Mouse (Mus musculus): ENCODE results near the gene St3gal5.
A peak's percentile ranks its signal among the peaks of the same experiment; 100 is the strongest.

Gene St3gal5

DNA sequence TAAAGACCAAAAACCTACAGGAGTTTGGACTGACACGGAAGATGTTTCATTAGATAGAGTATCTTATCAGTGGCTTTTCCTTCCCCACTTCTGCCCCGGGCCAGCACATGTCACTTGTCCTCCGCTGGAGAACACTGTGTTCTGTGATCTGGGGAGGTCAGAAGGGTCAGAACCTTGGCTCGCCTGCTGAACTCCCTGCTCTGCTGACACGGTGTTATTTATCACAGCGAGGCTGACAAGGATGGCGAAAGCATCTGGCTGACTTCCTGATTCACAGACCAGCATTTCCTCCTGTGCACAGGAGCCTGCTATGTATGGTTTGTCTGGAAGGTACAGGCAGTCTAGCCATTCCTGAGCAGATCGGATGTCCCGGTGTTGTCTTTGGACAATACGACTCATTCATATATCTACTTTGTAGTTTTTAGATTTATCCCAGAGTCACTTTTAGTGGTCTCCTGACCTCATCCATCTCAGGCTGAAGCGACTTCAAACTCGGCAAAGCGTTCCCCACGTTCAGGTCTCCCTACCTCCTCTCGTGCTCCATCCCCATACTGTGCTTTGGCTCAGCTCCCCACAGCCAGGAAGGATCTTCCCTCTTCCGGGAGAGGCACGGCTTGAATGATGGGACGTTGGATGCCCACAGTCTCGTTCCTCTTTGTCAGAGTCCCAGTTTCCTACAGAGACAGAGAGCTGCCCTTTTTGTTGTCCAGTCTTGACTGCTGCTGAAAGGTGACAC lies 64.9 kb downstream of the St3gal5 start:
- no peak for ATAC-seq (ENCODE audit: low TSS enrichment)

DNA sequence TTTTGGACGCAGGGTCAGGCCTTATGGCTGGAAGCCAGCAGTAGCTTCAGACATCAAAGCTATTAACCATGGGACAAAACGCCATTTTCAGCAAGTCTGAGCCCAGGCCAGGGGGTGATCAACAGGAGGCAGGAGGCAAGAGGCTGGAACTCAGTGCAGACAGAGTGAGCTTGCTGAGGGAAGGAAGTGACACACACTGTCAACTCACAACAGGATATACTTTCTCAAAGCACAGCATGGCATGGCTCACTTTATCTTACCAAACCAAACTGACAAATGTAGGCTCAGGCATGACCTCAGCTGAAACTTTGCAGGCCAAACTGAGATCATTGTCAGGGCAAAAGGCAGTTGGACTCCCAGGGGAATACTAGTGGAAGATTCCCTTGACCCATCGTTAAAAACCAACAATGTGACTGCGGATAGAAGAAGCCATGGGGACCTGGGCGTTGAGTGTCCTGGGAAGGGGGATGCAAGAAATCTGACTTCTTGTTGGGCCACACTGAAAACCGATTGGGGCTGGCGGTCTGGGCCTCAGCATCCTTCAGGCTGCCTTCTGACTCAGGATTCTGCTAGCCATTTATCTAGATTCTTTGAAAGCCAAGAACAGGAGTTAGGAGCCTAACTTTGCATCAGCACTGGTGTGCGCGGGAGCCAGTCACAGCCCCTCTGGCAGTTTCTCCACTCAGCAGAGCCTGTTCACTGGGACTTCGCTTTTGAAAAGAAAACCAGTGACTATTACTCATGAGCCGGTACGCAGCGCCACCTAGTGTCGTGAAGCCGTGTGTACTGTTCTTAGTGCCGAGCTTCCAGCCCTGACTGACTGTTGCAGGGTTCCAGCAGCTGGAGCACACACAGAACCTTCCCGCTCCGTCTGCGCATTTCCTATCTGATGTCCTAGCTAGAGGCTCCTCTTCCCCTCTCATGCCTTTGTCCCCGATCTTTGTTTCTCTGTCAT lies 67.2 kb downstream of the St3gal5 start:
- ATAC-seq (ENCODE audit: low TSS enrichment): peak; percentile 98

DNA sequence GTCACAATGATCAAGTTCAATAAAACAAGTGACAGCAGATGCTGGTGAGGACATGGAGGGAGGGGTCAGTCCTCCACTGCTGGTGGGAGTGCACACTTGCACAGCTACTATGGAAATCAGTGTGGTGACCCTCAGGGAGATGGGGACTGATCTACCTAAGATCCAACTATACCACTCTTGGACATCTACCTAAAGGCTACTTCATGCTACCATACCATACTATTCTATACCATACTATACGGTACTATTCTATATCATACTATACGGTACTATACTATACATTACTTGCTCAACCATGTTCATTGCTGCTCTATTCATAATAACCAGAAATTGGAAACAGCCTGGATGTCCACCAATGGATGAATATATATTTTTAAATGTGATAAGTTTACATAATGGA lies 68.5 kb downstream of the St3gal5 start:
- ATAC-seq (ENCODE audit: low TSS enrichment): no peak

DNA sequence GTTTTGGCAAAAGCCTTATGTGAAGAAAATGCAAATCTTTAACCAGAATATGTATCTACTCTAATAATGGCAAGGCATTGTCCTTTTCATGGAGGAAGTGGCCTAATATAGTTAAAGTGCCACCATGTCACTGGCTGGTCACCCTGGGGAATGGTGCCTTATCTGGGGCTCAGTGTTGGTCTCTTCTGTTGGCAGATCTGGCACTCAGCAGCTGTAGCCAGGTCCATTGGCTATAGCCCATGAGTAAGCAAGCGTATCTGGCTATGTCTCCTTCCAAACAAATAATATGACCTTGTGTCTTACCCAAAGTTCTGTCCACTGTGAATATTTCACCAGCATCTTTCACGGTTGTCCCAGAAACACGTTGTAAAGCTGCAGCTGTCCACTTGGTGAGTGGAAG lies 74.0 kb downstream of the St3gal5 start:
- no peak for ATAC-seq (ENCODE audit: low TSS enrichment)

DNA sequence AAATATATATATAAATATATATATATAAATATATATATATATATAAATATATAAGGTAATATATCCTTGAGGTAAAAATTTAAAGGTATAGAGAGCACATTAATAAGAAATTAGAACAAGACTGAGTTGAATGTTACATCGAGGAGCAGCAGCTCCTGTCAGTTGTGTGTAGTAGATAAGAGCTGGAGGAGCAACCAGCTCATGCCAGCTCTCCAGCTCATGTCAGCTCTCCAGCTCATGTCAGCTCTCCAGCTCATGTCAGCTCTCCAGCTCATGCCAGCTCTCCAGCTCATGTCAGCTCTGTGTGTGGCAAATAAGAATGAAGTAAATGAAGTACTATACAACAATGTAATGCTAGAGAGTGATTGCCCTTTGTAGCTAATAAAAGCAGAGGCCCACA lies 76.0 kb downstream of the St3gal5 start:
- no peak for ATAC-seq (ENCODE audit: low TSS enrichment)

DNA sequence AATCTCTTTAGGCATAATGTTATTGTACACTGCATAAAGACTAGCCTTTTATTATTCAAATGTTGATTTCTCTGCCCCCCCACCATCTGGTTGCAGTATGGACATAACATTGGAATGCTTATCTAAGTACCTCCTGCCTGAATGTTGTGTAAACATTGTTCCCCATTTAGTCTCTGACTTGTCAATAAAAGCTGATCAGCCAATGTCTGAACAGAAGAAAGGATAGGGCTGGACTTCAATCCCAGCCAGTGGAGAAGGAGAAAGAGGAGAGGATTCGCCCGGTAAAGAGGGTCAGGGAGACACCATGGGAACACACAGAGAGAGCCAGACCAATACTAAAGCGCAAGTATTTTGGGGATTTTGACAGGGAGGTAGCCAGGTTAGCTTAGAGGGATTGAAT lies 78.0 kb downstream of the St3gal5 start:
- ATAC-seq (ENCODE audit: low TSS enrichment): no peak

DNA sequence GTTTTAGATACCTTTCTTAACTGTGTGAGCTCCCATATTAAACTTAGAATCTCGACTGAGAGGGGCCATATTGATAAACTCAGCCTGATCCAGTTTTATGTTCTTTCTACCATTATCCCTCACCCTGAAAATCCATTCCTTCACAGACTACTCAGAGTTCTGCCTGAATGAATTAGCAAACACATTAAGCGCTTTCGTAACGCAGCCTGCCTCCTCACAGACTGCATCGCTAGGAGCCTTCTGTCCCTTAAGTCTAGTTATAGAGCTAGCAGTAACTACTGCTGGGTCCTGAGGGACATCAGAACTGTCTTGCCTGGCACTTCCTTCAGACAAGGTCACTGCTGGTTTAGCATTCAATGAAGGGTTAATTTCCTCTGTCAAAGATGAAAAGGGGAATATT lies 78.6 kb downstream of the St3gal5 start:
- ATAC-seq (ENCODE audit: low TSS enrichment): peak; percentile 88

DNA sequence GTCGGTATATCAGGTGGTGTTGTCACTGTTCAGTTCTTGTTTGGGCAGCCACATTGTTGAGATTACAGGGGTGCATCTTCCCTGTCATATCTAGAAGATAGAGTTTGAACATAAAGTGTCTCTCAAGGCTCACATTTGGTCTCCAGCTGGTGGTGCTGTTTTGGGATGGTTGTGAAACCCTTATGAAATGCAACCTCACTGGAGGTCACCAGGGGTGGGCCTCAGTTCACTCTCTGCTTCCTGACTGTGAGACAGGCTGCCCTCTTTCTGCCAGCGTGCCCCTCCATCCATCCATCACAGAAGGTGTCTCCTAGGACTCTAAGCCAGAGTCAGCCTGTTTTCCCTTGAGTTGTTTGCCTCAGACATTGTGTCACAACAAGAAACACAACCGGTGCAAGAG lies 80.0 kb downstream of the St3gal5 start:
- ATAC-seq (ENCODE audit: low TSS enrichment): no peak

DNA sequence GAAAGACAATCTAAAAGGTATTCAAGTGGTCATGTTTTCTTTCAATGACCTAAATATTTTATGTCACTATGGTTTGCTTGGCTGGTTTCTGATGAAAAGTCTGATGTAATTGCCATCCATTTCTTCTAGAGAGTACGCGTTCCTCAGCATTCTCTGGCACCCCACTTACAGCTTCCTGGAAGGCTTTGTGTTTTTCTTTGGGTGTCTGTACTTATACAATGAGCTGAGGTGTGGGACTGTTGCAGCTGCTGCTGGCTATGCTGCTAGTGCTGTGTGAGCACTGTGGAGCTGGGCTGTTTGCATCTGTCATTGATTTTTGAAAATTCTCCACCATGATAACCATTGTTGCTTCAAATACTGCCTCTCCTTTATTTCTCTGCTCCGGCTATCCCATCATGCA lies 81.6 kb downstream of the St3gal5 start:
- no peak for ATAC-seq (ENCODE audit: low TSS enrichment)

DNA sequence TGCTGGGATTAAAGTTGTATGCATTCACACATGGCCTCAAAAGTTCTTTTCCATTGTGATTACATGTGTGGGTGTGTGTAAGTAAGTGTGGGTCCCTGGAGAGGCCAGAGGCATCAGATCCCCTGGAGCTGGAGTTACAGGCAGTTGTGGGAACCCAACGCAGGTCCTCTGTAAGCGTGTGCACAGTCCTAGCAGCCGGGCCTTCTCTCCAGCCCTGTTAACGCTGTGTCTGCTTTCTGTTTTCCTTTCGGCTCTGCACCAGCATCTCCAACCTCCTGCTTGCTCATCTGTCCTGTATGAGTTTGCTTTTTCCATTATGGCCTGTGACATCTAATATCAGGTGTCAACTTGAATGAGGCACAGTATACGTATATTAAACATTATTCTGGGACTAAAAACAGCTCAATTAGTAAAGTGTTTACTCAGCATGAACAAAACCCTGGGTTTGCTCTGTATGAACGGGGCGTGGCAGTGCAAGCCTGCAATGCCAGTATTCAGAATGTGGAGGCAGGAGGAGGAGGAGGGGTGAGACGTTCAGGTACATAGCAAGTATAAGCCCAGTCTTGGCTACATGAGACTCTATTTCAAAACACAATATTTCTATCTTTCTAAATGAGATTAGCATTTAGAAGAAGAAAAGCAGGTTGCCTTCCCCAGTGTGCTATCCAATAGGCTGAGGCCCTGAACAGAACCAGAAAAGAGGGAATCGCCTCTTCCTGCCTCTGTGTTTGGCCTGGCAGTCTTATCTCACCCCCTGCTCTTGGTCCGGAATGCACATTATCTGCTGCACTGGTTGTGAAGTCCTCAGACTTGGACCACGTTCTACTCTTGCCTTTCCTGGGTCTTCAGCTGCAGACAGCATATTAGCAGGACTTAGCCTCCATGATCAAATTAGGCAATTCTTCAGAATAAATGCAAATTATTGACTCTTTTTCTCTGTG lies 82.4 kb downstream of the St3gal5 start:
- no peak for ATAC-seq (ENCODE audit: low TSS enrichment)

DNA sequence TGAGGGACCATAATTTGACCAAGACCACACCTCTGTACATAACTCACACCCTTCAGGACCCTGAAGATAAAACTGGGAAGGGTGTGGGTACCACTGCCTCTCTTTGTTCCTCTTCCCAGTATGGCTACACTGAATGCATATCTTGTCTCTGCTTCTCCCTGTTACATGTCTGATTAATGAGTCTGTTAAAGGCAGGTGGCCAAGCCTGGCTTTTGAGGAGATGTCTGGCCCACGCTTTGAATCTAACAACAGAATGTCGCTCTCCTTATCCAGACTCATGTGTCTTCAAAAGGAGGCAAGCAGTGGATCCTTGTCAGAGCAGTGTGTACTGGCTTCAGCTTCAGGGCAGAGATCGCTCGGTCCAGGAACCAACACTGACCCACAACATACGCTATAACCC lies 87.2 kb downstream of the St3gal5 start:
- ATAC-seq (ENCODE audit: low TSS enrichment): no peak

DNA sequence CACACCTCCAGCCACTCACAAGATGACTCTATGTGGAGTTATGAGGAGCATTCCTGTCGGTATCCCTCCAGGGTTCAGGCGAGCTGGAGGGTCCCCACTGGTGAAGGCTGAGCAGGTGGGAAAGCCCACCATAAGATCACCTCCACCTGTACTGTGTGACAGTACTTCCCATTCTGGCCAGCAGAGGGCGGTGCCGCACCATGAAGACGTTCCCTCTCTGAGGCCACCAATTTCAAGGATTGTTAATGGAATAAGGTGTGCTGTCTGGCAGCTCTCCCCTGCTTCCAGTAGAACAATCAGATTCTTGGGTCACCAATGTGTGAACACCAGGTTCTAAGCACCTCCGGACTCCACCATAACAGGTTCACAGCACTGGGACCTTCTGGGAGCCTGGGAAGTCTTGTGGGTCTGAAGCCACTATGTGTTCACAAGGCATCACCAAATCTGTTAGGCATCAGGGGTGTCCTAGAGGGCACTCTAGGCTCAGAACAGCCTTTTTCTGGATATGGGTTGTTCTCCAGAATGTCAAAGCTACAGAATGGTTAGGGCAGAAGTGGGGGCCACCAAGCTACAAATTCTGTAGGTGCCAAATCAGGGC lies 88.6 kb downstream of the St3gal5 start:
- ATAC-seq (ENCODE audit: low TSS enrichment): peak; percentile 76

DNA sequence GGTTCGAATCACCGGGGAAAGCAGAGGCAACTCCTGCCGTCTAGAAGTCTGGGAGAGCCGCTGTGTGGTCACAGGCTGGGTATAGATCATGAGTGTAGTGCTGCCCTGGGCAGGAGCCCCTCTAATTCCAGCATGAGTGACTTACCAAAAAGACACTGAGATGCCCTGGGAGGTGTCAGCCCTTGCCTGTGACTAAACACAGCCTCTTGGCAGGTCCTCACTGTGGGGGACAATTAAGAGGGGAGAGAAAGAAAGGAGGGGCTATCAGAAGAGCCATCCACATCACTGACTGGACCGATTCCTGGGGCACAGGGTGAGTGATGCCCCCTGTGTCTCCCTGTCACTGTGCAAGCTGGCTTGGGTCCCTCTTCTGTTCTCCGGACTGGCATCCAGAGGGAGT lies 89.4 kb downstream of the St3gal5 start:
- no peak for ATAC-seq (ENCODE audit: low TSS enrichment)

DNA sequence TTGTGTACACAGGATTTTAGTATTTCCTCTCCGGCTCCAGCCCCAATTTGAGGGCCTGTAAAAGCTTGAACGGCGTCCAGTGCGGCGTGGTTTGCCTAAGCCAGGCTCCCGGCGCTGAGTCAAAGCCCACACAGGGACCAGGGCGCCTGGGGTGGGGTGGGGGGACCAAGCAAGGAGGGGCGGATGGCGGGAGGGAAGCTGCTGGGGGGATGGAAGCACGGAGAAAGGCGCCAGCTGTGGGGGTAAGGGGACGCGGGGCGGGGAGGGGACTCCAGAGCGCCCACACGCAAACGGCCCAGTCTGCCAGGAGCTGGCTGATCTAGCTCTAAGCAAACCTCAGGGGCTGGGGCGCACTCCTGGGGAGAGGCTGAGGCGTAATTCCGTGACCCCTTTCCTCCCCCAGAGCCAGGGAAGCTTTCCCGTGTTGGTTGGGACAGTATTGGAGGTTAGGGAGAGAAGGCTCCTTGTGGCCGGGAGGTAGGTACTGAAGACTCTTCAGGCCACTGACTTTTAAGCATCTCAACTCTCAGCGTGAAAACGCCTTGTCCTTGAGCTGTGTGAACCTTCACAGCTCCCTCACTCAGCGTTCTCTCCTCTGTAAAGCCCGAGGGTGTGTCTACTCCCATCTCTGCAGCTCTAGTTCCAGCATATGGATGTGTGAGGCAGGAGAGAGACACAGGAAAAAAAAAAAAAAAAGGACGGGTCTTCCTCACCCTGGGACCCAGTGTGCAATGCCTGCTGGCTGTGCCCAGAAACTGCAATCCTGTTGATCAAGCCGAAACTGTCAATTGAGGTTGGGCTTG lies 91.9 kb downstream of the St3gal5 start:
- ATAC-seq (ENCODE audit: low TSS enrichment): no peak

DNA sequence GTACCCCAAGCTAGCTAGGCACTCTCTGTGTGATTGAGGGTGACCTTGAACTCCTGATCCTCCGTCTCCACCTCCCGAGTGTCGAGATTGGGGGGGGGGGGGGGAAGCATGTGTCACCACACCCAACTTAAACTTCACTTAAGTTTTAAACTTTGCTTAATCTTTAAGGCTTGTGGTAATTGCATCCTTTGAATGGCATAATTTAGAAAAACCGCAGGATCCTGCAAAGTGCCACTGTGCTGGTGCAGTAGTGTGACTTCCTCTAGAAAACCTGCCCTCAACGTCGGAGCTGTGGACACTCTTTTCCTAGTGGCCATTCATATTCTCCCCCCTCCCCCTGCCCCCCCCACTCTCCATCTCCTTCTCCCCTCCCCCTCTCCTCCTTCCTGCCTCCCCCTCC lies 92.7 kb downstream of the St3gal5 start:
- no peak for ATAC-seq (ENCODE audit: low TSS enrichment)

DNA sequence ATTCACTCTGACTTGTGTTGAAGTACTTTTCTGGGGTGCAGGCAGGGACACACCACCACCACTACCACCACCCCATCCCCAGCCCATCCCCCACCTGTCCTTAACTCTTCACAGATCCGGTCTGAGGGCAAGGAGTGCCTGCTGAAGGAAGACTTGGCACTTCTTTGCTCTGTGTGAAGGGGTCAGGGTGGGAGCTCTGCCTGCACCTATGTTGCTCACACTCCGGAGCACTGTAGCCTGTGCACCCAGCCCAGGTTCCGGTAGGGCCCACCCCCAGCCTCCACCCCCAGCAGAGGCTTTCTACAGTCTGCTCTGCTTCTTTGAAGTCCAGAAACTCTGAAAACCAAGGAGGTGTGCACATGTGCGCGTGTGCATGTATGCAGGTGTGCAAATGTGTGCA lies 93.2 kb downstream of the St3gal5 start:
- ATAC-seq (ENCODE audit: low TSS enrichment): no peak

DNA sequence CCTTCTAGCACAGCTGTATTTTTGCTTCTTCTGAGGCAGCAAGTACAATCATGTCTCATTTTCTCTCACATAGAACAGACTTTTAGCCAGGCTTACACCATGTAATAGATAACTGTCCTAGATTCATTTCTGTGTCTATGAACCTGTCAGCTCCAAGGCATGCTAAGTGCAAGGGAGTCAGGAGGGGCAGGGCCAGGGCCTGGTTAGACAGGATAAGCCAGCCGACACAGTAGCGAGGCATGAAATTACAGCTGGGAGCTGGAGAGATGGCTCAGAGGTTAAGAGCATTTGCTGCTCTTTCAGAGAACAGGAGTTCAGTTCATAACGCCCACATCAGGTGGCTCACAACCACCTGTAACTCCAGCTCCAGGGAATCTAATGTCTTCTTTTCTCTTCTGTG lies 99.3 kb downstream of the St3gal5 start:
- no peak for ATAC-seq (ENCODE audit: low TSS enrichment)

DNA sequence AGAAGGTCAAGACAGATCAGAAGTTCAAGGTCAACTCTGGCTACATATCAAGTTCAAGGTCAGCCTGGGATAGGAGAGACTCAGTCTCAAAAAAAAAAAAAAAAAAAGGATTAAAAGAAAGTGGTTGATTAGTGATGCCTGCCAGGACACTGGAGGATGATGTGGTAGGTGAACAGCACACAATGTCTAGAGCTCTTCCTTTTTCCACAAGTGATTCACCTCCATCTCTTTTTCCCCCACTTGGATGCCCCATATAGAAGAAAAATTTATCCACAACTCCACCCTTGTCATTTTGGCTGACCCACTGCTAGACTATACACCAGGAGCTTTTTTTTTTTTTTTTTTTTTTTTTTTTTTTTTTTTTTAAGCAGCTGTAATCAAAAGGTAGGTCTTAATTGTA lies 100.1 kb downstream of the St3gal5 start:
- no peak for ATAC-seq (ENCODE audit: low TSS enrichment)

DNA sequence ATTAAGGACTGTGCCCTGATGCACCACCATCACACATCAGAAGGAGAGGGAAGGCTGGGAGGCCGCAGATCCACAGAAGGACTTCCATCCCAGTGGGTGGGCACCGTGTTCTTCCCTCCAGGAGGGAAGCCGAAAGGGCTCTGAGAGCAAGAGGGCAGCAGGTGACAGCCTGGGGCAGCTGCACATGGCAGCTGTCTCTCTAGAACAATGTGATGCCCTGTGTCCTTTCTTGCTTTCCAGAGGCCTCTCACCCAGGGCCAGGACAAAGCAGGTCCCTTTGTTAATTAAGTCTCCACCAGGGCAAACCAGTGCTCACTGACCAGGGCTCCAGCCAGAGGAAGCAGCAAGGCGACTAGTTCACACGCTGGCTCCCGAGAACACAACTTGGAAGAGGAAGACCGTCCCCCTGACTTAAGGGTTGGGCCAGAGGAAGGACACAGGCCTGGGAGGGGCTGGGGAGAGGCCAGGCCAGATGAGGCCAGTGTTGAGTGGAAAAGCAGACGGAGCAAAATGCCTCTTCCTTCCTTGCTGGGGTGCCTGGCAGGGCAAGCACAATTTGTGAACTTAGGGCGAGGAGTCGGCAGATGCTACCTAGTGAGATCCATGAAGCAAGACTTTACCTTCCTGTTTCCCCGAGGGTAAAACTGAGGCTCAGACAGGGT lies 103.3 kb downstream of the St3gal5 start:
- ATAC-seq (ENCODE audit: low TSS enrichment): no peak

DNA sequence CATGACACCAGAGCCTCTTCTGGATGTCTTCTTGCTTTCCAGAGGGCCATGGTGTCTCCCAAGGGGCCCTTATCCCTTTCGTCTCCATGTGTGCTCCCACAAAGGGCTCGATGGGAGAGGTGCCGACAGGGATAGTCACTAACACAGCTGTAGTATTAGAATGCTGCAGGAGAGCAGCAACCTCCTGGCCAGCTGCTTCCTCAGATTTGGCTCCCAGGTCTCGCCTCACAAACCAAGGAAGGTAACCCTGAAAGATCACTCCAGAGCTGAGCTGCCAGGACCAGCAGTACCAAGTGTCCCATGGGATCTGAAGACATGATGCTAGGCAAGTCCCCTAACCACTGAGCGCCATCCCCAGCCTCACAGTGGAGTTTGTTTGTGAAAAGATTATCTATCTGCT lies 105.3 kb downstream of the St3gal5 start:
- ATAC-seq (ENCODE audit: low TSS enrichment): no peak

Data from frontal cortex, adult (tissue).